Mouse (Mus musculus) frontal cortex, adult 2 months (tissue): ENCODE data around the gene Tgfbr2. TPM values are rescaled to one million over a fixed set of nuclear protein-coding genes. Genes with fewer than 3 reads are reported as not detected.

ENCODE experiments used
- DNase-seq, 2 experiments: peaks; one replicate each; pipeline ENCODE4 v3.0.0; 2022; ENCODE audit warnings: low spot score in 1 of 2; ENCODE audit errors: extremely low spot score in 1 of 2
- polyA plus RNA-seq: library from polyadenylated mRNA; depleted of rRNA; stranded (reverse); fragments of >200 nt; gene quantifications from 2 replicates; pipeline ENCODE4 v1.2.3, GENCODE M21; 2012

The Tgfbr2 gene
- polyA plus RNA-seq, 1 experiment: 11.5 TPM

DNA sequence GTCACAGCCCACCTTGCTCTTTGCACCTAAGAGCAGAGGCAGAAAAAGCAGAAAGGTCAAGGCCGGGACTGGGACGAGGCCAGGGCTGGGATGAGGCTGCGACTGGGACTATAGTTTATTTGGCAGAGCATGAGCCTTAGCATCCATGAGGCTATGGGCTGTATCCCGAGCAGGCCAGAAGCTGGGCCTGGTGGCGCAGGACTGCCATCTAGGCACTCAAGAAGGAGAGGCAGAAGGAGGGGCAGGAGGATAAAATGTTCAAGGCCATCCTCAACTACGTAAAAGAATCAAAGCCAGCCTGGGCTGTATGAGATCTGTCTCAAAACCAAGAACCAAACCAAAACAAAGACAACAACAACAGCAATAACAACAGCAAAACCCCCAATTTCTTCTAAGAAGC is 52.6 kb downstream of the Tgfbr2 start:
- DNase-seq: no peak

DNA sequence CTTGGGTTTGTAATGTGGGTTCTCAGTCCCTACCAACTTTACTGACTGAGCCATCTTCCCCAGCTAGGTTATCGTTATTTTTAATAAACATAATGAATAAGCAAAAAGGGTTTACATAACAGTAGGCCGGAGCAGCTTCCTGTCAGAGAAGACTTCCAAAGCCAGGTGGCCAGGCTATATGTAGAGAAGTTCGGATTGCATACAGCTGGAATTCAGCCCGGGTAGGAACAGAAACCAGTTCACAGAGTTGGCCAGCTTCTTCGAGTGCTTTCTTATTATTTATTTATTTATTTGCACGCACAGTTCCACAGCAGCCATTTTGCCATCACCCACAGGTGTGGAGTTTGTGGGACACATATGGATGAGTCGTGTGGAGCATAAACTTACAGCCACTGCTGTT is 53.7 kb downstream of the Tgfbr2 start:
- DNase-seq: no peak

DNA sequence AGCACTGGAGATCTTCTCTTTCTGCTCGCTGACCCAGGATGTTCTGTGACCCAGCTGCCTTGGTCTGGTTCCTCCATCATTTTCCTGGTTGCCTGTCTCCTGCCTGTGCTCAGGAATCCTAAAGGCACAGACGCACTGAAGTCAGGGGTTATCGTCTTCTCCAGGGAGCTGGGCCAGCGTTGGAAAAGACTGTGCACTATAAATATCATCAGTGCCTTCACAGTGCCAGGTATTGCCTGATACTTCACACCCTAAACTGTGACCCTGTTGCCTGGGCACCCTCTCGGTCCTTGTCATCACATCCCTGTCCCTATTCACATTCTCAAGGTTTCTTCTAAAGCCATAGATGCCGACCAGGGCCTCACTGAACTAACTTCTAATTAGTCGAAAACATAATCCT is 55.2 kb downstream of the Tgfbr2 start:
- no peak for DNase-seq

DNA sequence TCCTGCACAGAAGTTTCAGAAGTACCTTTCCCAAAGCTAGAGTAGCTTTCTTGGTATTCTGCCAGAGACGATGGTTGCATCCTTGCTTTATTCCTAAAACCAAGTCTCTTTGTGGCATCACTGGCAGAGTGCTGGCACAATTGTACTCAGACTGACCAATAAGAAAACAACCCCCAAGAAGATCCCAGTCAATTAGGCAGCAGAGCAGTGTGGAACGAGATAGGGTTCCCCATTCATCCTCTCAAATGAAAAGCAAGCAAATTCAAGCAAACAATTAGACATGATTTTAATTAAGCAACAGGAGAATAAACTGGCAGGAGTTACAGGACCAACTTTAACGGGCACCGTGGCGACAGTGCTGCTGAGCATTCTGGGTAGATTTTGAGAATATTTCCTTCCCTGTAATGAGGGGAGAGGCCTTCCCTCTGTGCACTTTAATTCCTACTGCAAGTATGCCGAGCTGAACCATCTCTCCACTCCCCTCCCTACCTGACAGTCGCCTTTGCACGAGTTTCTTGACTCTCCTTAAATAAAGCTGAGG is 56.8 kb downstream of the Tgfbr2 start:
- no peak for DNase-seq

DNA sequence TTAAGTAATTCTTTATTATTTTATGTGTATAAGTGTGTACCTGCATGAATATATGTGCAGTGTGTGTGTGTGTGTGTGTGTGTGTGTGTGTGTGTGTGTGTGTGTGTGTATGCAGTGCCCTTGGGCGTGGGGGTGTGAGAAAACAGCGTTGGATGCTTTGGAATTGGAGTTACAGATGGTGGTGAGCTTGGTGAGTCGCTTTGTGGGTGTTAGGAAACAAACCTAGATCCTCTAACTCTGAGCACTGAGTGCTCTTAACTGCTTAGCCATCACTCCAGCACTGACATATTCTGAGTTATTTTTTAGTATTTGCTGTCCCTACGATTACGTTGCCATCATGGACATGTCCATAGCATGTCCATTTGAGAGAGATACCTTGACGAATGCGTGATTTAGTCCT is 59.3 kb downstream of the Tgfbr2 start:
- DNase-seq: no peak

DNA sequence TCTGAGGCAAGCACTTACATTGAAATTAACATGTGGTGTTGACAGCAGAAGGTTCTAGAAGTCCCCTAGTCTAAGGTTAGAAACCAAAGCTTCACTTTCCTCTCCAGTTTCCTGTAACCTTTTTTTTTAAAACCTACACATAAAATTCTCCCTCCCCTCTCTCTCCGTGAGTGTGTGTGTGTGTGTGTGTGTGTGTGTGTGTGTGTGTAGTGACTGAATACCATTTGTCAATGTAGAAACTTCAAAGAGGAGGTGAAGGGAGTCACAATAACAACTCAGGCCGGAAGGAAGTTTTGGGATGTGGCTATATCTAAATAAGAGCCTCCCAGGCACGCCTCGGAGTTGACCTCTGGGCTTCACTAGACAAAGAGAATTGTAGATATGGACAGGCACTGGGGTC is 60.8 kb downstream of the Tgfbr2 start:
- DNase-seq: no peak

DNA sequence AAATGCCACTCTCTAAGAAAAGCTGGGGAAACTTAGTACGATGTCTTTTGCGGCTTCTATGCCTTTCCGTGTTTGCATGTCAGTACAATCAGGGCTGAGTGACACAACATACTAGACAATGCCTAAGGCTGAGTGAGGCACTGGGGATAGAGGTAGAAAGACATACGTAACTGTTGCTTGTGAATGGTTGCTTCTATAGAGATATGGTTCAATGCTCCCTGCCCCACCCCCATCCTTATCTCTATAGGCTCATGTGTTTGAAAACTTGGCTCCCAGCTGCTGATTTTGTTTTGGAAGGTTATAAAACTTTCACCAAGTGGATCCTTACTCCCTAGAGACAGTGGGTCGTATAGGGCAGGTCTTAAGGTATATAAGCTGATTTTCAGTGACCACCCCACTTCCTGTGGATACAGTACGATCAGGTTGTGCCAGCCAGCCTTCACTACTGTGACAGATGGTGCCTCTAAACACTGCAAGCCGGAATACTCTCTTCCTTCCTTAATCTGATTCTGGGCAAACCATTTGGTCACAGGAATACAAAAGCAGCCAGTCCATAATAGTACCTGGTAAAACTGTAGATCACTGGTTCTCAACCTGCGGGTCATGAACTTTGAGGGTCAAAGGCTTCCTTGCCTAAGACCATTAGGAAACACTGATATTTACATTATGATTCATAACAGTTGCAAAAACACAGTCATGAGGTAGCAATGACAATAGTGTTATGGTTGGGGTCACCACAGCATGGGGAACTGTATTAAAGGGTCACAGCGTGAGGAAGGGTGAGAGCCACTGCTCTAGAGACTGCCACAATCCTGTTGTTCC is 63.8 kb downstream of the Tgfbr2 start:
- DNase-seq: no peak

DNA sequence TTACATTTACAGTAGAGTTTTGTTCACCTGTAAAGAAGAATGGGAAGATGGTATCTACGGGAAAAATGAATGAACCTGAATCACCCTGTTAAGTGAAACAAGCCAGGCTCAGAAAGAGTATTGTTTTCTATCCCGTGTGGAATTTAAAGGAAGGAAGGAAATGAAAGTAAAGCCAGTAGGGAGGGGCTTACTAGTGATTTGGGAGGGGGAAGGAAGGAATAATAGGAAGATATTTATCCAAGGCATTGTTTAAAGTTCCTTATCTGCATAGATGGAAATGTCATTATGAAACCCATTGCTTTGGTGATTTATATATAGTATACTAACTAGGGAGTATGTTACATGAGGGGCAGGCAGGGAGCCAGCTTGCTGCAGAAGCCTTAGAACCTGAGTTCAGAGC is 66.4 kb downstream of the Tgfbr2 start:
- no peak for DNase-seq

DNA sequence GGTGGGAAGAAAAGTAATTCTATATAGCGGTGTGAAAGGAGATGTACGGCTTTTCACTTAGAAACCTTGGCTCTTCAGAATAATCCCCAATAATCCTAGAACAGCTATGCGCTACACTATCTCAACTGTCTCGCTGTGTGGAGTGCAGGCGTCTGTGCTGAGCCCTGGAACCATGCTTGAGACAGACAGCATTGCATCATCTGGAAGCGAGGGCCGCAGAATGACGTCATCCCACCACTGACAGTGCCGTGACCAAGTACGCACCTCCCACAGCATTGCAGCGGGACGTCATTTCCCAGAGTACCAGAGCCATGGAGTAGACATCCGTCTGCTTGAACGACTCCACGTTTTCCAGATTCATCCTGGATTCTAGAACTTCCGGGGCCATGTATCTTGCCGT is 70.4 kb downstream of the Tgfbr2 start:
- DNase-seq: no peak

DNA sequence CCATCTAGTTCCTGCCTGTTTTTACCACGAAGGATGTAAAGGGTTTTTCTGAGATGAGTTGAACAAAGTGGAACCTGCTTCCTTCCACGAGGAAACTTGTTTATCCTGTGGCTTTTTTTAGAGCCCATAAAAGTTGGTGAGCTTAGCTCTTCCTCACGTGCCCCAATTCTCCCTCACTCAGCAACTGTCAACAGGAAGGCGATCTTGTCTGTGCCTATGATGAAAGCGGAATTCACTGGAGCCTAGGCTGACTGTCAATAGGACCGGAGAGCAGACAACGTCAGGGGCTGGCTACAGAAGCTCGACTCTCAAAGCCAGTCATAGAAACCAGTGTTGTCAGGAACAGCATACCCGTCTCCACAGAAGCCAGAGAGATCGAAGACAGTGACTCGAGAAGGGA is 73.3 kb downstream of the Tgfbr2 start:
- no peak for DNase-seq

DNA sequence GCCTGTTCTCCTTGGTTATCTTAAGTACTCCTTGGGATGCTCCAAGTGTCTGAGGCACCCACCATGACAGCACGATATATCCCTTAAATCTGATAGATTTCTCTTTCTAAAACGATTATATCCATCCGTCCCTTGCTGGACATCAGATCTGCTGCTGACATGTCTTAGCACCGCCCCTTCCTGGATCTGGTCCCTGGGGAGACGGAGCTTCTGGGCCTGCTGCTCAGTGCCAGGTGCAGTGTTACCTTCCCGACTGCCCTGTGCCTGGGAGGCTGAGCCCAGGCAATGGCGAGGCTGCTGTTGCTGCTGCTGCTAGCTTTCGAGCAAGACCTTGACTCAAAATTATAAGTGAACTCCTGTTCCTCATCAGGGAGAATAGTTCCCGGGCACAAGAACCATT is 75.1 kb downstream of the Tgfbr2 start:
- no peak for DNase-seq

DNA sequence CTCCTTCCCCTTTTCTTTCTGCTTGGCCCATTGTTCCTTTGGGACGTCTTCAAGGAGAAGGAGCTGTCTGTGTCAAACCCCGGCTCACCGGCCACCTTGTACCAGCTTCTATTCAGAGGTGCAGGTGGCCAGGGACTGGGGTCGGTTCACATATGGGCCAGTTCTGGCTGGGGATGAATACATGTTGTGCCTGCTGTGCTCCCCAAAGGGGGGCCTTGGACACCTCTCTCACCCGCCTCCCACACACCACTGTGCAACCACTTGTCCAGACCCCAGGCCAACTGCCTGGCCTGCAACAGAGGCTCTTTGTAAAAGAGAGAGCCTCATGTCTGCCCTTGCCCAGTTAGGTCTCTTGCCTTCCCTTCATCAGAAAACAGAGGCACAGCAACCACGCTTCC is 75.6 kb downstream of the Tgfbr2 start:
- DNase-seq: no peak

DNA sequence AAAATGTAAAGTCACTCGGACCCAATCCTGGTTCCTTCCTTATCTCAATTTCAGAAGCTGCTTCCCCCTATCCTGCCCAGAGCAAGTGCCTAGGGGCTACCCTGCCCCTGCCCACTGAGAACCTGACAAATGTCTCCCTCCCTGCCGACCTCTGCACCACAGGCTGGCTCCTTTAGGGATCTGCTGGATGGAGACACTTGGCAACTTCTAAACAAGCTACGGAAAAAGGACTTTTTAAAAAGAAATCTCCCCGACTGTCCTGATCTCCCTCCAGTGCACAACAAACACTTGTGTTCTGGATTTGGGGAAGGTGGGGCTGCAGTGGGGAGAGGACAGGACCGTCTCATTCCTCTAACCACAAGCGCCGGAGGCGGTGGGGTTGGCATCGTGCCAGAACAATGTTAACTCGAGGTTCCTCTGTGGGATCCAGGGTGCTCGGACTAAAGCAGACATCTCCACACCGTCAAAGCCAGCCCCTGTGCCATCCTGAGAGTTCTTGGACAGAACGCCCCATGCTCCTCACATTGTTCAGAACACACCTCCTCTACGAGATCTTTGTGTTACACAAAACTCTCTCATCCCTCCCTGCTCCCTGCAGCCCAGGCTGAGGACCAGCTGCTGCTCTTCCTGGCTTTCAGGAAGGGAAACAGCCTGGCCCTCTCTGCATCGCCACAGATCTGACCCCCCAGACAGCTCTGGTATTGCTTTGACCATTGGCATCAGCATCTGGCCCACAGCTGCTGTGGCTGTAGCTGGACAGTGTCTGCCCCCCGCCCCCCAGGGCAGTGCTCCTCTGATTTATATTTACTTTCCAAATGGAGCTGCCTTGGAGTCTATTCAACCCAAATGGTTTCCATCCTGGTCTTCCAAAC is 76.2 kb downstream of the Tgfbr2 start:
- DNase-seq: peak in 1 of 2 experiments; percentile 27

DNA sequence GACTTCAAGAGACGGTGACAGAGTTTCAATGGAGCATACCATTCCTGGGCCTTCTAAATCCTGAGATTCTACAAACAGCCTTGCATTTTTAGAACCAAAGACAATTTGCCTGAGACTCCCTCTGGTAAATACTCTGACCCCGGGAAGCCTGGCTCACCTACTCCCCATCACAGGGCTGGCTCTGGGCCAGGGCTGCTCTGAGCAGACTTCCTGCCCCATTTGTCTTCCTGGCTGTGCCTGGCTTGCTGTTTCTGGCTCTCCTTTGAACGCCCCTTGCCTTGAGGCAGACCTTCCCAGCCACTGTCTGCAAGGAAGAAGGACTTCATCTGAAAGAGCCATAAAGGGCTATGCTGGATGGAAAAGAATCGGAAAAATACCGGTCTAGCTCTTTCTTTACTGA is 83.2 kb downstream of the Tgfbr2 start:
- no peak for DNase-seq

DNA sequence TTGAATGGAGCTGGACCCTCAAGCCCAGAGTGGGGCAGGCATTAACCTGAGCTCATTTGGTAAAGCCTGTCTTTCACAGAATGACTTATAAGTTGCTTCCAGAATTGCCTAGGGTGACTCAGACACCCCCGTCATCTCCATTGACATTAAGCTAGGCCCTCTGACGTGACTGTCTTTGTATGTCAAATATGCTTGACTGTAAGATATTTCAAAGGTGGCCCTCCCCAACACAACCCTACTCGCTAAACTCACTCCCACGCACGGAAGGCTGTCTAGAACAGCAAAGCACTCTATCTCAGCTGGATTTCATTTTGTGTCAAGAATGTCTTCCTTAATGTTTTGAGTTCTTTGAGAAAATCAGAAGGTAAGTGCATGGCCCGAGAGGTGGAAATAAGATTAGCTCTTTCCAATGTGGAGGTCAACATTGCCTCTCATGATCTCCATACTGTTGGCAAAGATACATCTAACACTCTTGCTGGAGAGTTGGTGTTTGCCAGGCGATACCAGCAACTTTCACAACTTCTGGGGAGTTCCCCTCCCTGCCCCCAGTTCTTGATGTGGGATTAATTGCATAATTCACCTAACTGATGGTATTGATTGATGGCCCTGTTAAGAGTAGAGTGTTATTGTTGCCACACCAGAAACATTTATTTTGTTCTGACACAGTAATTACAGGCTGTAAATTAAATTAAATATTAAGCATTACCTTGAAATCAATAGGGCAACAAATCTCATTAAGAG is 83.9 kb downstream of the Tgfbr2 start:
- peak in 1 of 2 experiments; percentile 34 for DNase-seq

DNA sequence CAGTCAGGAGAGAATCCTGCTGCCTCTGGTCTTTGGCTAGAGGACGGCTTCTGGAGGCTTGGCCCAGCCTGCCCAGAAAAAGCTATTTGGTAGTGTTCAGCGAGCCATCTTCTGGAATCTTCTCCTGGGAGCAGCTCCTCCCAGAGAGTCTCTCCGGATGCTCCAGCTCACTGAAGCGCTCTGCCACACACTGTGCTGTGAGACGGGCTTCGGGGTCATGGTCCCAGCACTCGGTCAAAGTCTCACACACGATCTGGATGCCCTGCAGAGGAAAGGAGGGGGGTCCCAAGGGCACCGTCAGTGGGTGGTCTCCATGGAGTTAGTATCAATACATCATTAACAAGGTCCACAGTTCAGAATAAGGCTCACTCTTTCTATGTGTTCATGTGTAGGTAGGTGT is 84.9 kb downstream of the Tgfbr2 start:
- DNase-seq: no peak

DNA sequence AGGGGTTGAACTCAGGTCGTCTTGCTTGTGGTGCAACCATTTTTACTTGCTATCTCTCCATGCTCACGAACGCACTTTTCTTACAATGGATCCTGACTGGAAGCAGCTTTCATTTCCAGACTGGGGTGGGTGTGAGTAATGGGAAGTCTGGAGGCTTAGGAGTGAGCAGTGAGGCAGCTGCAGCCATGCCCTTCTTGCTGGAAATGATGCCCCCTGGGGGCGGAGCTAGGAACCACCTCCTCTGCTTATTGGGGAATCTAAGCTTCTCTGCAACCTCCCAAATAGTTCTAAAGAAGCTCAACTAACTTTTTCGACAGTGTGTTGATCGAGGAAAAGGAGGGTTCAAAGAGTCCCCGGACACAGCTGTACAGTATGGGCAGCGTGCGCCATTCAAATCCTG is 86.2 kb downstream of the Tgfbr2 start:
- DNase-seq: no peak

DNA sequence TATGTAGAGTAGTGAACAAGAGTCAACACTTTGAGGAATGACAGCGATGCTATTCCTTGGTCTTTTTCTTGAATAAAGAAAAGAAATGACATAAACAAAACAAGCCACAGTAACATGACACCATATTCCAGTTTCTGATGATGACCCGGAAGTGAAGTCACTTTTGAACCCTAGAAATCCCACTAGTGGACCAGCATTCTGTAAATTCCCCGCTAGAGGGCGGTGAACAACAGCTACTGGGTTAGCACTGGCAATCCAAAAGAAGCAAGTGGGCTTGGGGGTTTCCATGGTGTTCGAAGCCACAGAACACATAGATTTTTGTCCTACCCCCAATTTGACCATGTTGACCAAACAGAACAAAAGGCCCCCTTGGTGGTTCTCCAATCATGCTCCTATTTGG is 87.3 kb downstream of the Tgfbr2 start:
- DNase-seq: peak in 1 of 2 experiments; percentile 84

DNA sequence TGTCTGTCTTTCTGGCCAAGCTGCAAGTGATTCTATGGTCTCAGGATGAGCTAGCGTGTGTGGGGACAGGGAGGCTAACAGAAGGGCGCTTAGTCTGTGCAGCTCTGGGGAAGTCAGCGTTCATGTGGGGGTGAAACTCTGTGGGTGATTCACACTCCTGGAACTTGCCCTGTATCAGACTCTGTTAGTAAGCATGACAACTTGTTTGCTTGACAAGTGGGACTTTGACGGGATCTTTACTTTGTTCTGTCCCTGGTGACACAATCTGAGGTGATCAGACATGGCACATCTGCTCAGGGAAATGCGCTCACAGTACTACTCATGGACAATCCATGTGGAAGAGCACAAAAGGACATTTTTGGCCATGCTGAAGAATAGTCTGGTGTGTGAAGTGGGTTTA is 87.9 kb downstream of the Tgfbr2 start:
- DNase-seq: no peak

DNA sequence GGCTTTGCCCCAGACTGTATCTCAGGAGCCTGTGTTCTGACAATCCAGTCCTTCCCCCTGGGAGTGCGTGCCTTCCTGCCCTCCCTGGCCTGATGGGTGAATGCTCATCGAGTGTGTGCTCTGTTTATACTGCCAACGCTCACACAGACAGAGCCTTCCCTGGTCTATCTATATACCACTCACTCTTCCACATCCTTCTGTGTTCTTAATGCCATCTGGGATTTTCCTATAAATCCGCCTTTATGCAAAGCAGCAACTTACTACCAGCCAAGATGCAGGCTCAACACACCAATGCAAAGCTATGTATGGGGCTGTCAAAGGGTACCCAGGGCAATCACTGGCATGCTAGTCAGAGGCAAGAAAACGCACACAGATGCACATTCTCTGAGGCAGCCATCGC is 89.2 kb downstream of the Tgfbr2 start:
- peak in 1 of 2 experiments; percentile 30 for DNase-seq
